Mouse (Mus musculus) intestine, embryonic 16.5 days (tissue): Measurements from ENCODE around the gene Dctn1. TPM values are rescaled to one million over a fixed set of nuclear protein-coding genes. Genes with fewer than 3 reads are reported as not detected.

Source experiments
- ATAC-seq: fragments of 200-750 bp; cut with Nextera tagmentation; 2 replicates; pipeline ENCODE4 v1.8.0; 2017; ENCODE audit warnings: moderate TSS enrichment, moderate library complexity
- H3K27ac ChIP-seq: fragments of 300-500 bp; sonication (generic); 2 replicates; pipeline ENCODE4 v1.5.1; 2014; ENCODE audit warnings: mild to moderate bottlenecking, low read length
- H3K27me3 ChIP-seq: fragments of 300-500 bp; sonication (generic); replicated peaks from 2 replicates; pipeline ENCODE4 v1.6.1; 2014; ENCODE audit warnings: low read length, control low read depth, mixed read lengths; ENCODE audit not compliant: control insufficient read depth, insufficient read depth
- H3K36me3 ChIP-seq: fragments of 300-500 bp; sonication (generic); 2 replicates; pipeline ENCODE4 v1.6.1; 2014; ENCODE audit warnings: low read length, control low read depth; ENCODE audit not compliant: control insufficient read depth, insufficient read depth
- H3K4me1 ChIP-seq: fragments of 300-500 bp; sonication (generic); 2 replicates; pipeline ENCODE4 v1.6.1; 2014; ENCODE audit warnings: low read length, control low read depth, mixed read lengths; ENCODE audit not compliant: control insufficient read depth, insufficient read depth
- H3K4me2 ChIP-seq: fragments of 300-500 bp; sonication (generic); 2 replicates; pipeline ENCODE4 v1.6.1; 2014; ENCODE audit warnings: low read depth, low read length, control low read depth
- H3K4me3 ChIP-seq: fragments of 300-500 bp; sonication (generic); 2 replicates; pipeline ENCODE4 v1.5.1; 2014; ENCODE audit warnings: mild to moderate bottlenecking, low read length
- H3K9ac ChIP-seq: fragments of 300-500 bp; sonication (generic); 2 replicates; pipeline ENCODE4 v1.6.1; 2014; ENCODE audit warnings: low read depth, low read length
- H3K9me3 ChIP-seq: fragments of 300-500 bp; sonication (generic); 2 replicates; pipeline ENCODE4 v1.6.1; 2016; ENCODE audit warnings: low read length, control low read depth; ENCODE audit not compliant: control insufficient read depth
- WGBS: fragments of 180-500 bp; shearing (Covaris S2); extraction: QIAGEN DNeasy Blood & Tissue Kit; methylation state at CpG from one replicate; pipeline ENCODE4 v1.1.7; 2014; 5-methylcytosine and 5-hydroxymethylcytosine counted together
- polyA plus RNA-seq: library from polyadenylated mRNA; unstranded; fragments of >200 nt; fragmentation: Nextera tagmentation; extraction: Ambion mirVana; gene quantifications from 2 replicates; pipeline ENCODE4 v1.2.1, GENCODE M21; 2015

Gene Dctn1
- polyA plus RNA-seq, 1 experiment from 2014 or later = 73.5 TPM

GRCm38 (mm10) chr6:83121863-83122710 is 43.6 kb upstream of the Dctn1 start:
- H3K36me3 ChIP-seq = no peaks in the 10 kb centered on the region; the same call in 1 of the 2 replicates
- H3K4me2 ChIP-seq = peak overlapping the region; percentile 99
- H3K9me3 ChIP-seq = no peaks in the 10 kb centered on the region
- peak overlapping the region; percentile 89 for H3K9ac ChIP-seq
- peak overlapping the region; percentile 96 for H3K27ac ChIP-seq
- peaks cover 31% of the 10 kb centered on the region for H3K4me1 ChIP-seq
- no peaks in the 10 kb centered on the region for H3K27me3 ChIP-seq
- WGBS = 1% methylated on average over 44 of the region's 52 CpGs
- no peak; the same call in 1 of the 2 replicates for ATAC-seq
- H3K4me3 ChIP-seq = peak overlapping the region; percentile 74

GRCm38 (mm10) chr6:83122961-83123360 is 42.8 kb upstream of the Dctn1 start:
- Histone ChIP-seq H3K4me2 (no peak overlapping the region), H3K9me3 (no peaks in the 10 kb centered on the region), H3K27me3 (no peaks in the 10 kb centered on the region), H3K9ac (no peak overlapping the region), H3K4me1 (peaks cover 31% of the 10 kb centered on the region), H3K4me3 (no peak overlapping the region), H3K36me3 (no peaks in the 10 kb centered on the region; the same call in 1 of the 2 replicates), H3K27ac (no peak overlapping the region)
- WGBS = 86% methylated on average over 5 of the region's 5 CpGs
- no peak for ATAC-seq

GRCm38 (mm10) chr6:83124851-83125312 is 40.8 kb upstream of the Dctn1 start:
- no peaks in the 10 kb centered on the region for H3K9me3 ChIP-seq
- peak overlapping the region; percentile 62 for H3K4me2 ChIP-seq
- H3K4me3 ChIP-seq = peak overlapping the region; percentile 75
- under 1% methylated on average over 30 of the region's 30 CpGs for WGBS
- peak overlapping the region; percentile 84 for H3K9ac ChIP-seq
- H3K4me1 ChIP-seq = peaks cover 30% of the 10 kb centered on the region
- H3K27me3 ChIP-seq = no peaks in the 10 kb centered on the region
- ATAC-seq = peak; percentile 7
- no peaks in the 10 kb centered on the region for H3K36me3 ChIP-seq
- peak overlapping the region; percentile 53 for H3K27ac ChIP-seq

DNA sequence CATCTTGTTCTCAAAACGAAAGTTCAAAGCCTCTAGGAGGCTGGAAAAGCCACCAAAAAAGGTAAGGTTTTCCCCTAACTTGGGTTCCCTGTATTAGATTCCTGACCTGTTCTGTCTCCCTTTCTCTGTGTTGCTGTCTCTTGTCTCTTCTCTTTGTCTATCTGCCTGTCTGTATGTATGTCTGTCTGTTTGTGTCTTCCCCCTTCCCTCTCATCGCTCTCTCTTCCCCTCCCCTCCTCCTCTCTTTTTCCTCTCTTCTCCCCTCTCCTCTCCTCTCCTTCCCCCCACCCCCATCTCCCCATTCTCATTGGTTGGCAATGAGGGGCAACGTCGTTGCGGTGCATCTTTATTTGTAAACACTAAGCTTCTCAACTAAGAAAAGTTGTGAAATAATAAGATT is 40.4 kb upstream of the Dctn1 start, which contains the start of gene Ino80b:
TSS of gene Ino80b (minus strand) at position 101 of the 400 bp plus-strand sequence.
- ATAC-seq = no peak

GRCm38 (mm10) chr6:83127419-83127818 is 38.3 kb upstream of the Dctn1 start:
- Histone ChIP-seq H3K27me3 (no peaks in the 10 kb centered on the region), H3K9ac (no peak overlapping the region), H3K4me2 (no peak overlapping the region), H3K36me3 (no peaks in the 10 kb centered on the region), H3K27ac (no peak overlapping the region), H3K9me3 (no peaks in the 10 kb centered on the region), H3K4me1 (peaks cover 29% of the 10 kb centered on the region), H3K4me3 (no peak overlapping the region)
- 94% methylated on average over 5 of the region's 5 CpGs for WGBS
- no peak for ATAC-seq

More for the DNA sequence above, 40.4 kb upstream of the Dctn1 start, which contains the start of gene Ino80b:
- H3K4me1 ChIP-seq = peaks cover 25% of the 10 kb centered on the region
- WGBS = 23% methylated on average over 5 of the region's 5 CpGs
- peak within 1 kb of the TSS; percentile 84 for H3K9ac ChIP-seq
- H3K4me3 ChIP-seq = peak within 1 kb of the TSS; percentile 75
- no peaks in the 10 kb centered on the region for H3K9me3 ChIP-seq
- H3K27ac ChIP-seq = peak within 1 kb of the TSS; percentile 53
- H3K4me2 ChIP-seq = peak within 1 kb of the TSS; percentile 62
- no peaks in the 10 kb centered on the region for H3K27me3 ChIP-seq
- no peaks in the 10 kb centered on the region for H3K36me3 ChIP-seq

- Histone ChIP-seq H3K27me3 (no peaks in the 10 kb centered on the region), H3K9me3 (no peaks in the 10 kb centered on the region), H3K4me3 (peak overlapping the region; percentile 8; the same call in 1 of the 2 replicates), H3K4me2 (peak overlapping the region; percentile 38), H3K4me1 (peaks cover 30% of the 10 kb centered on the region), H3K27ac (peak overlapping the region; percentile 95), H3K9ac (peak overlapping the region; percentile 50; the same call in 1 of the 2 replicates), H3K36me3 (no peaks in the 10 kb centered on the region)
- WGBS = 38% methylated on average over 6 of the region's 6 CpGs
- peak; percentile 79 for ATAC-seq
These were observed 34.2 kb upstream of the Dctn1 start for GRCm38 (mm10) chr6:83131469-83132034.

DNA sequence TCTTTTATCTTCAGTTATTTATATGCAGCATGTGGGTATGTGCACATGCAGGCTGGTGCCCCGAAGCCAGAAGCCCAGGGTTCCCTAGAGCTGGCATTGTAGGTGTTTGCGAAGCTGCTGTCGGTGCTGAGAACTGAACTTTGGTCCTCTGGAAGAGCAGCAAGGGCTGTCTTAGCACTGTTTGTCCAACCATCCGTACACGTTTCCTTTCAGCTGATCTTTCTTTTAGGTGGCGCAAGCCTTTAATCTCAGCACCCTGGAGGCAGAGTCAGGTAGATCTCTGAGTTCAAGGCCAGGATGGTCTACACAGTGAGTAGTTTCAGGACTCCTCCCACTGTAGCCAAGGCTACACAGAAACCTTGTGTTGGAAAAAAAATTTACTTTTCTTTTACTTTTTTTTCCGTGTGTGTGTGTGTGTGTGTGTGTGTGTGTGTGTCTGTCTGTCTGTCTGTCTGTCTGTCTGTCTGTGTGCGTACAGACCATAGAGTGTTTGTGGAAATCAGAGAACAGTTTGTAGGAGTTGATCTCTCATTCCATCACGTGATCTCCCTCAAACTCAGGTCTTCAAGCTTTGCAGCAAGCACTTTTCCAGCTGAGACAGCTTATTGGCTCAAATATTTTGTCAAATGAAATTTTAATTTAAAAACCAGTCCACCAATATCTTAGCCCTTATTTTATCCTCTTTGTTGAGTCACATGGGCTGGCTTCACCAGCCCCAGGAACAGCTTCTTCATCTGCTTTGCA is 33.4 kb upstream of the Dctn1 start:
- H3K4me2 ChIP-seq = peak overlapping the region; percentile 38
- H3K27ac ChIP-seq = peak overlapping the region; percentile 95
- 70% methylated on average over 9 of the region's 9 CpGs for WGBS
- ATAC-seq = peak; percentile 13; the same call in 1 of the 2 replicates
- no peaks in the 10 kb centered on the region for H3K9me3 ChIP-seq
- peaks cover 31% of the 10 kb centered on the region for H3K4me1 ChIP-seq
- H3K27me3 ChIP-seq = no peaks in the 10 kb centered on the region
- no peaks in the 10 kb centered on the region for H3K36me3 ChIP-seq
- no peak overlapping the region for H3K9ac ChIP-seq
- no peak overlapping the region for H3K4me3 ChIP-seq

- H3K36me3 ChIP-seq = no peaks in the 10 kb centered on the region; the same call in 1 of the 2 replicates
- no peak overlapping the region for H3K4me2 ChIP-seq
- no peaks in the 10 kb centered on the region for H3K9me3 ChIP-seq
- 55% methylated on average over 3 of the region's 3 CpGs for WGBS
- no peak for ATAC-seq
- no peak overlapping the region for H3K9ac ChIP-seq
- no peak overlapping the region for H3K4me3 ChIP-seq
- H3K27ac ChIP-seq = no peak overlapping the region
- no peaks in the 10 kb centered on the region for H3K27me3 ChIP-seq
- H3K4me1 ChIP-seq = peaks cover 42% of the 10 kb centered on the region
These were observed 31.5 kb upstream of the Dctn1 start for GRCm38 (mm10) chr6:83134226-83134625.
